Comparison of ENCODE assay signal across 30 mouse cellular contexts in the genomic region with DNA sequence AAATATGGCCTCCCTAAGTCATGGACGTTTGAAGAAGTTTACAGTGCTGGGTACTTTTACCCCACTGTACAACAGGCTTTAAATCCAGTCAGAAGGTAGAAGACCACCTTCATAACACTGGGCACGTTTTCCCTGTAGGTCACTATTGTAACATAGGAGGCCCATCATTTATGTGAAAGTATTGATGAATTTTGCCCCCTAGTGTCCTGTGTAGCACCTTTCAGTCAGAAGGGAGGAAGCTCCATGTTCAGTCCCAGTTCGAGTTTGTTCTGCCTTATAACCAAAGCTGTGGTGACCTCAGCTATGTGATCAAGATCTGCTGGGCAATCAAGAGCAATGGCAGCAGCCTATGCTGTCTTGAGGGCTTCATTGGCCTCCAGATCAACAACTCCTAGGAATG. TPM values are rescaled to one million over a fixed set of nuclear protein-coding genes. Genes with fewer than 3 reads are reported as not detected.
"Had no signal": no experiment of that assay in that cellular context is flagged by ENCODE, and none has a peak within 500 bp of the region (broad histone marks: within the 10 kb centered on the region; RNA-seq: fewer than 3 reads in every experiment).

No protein-coding gene starts in this region.

- H3K27me3 ChIP-seq: kidney, embryonic 15.5 days; limb, embryonic 12.5 days; limb, embryonic 15.5 days; liver, embryonic 15.5 days; stomach, embryonic 15.5 days had no signal

- H3K27ac ChIP-seq: kidney, embryonic 15.5 days; limb, embryonic 12.5 days; limb, embryonic 15.5 days; liver, embryonic 15.5 days; stomach, embryonic 15.5 days had no signal

- DNase-seq: kidney, adult 8-10 months; kidney, postnatal 25 days; left cerebral cortex, postnatal 4 days; lung, adult 2 months; lung, postnatal 14 days; lung, postnatal 4 days; midbrain, embryonic 14.5 days; right cerebral cortex, adult 18-20 months; right cerebral cortex, postnatal 25 days; spleen, adult 18-20 months; thymus, adult 18-20 months; thymus, postnatal 36 days had no signal

- H3K4me2 ChIP-seq: kidney, embryonic 15.5 days; limb, embryonic 12.5 days; limb, embryonic 15.5 days; liver, embryonic 11.5 days; liver, embryonic 15.5 days; midbrain, embryonic 11.5 days; stomach, embryonic 15.5 days had no signal

- H3K36me3 ChIP-seq: kidney, embryonic 15.5 days; limb, embryonic 12.5 days; limb, embryonic 15.5 days; liver, embryonic 15.5 days; stomach, embryonic 15.5 days had no signal

- H3K9me3 ChIP-seq: kidney, embryonic 15.5 days; limb, embryonic 12.5 days; limb, embryonic 15.5 days; liver, embryonic 15.5 days; stomach, embryonic 15.5 days had no signal

- H3K4me1 ChIP-seq: kidney, embryonic 15.5 days; limb, embryonic 12.5 days; limb, embryonic 15.5 days; liver, embryonic 15.5 days; stomach, embryonic 15.5 days had no signal

- H3K4me3 ChIP-seq: kidney, embryonic 15.5 days; limb, embryonic 12.5 days; limb, embryonic 15.5 days; liver, embryonic 15.5 days; stomach, embryonic 15.5 days had no signal

- H3K9ac ChIP-seq: kidney, embryonic 15.5 days; limb, embryonic 12.5 days; limb, embryonic 15.5 days; liver, embryonic 15.5 days; stomach, embryonic 15.5 days had no signal

RNA-seq across cellular contexts. Expression of a gene that starts 13.4 kb away (rescaled TPM):
- total RNA-seq: layer of hippocampus, adult 8-10 months; layer of hippocampus, postnatal 14 days; left cerebral cortex, adult 8-10 months; left cerebral cortex, postnatal 14 days; left cerebral cortex, postnatal 4 days; megakaryocyte progenitor cell, adult 5-6 weeks; megakaryocyte-erythroid progenitor cell, adult 5-6 weeks; midbrain, postnatal 0 days had no signal
- polyA plus RNA-seq: limb, embryonic 12.5 days; limb, embryonic 15.5 days; liver, embryonic 11.5 days; lung, embryonic 16.5 days; midbrain, embryonic 11.5 days; midbrain, embryonic 14.5 days; midbrain, postnatal 0 days; neural tube, embryonic 11.5 days; neural tube, embryonic 14.5 days; stomach, embryonic 15.5 days; urinary bladder, adult 2 months had no signal
